Mouse (Mus musculus): ENCODE data around the gene Hmg20b. TPM values are rescaled to one million over a fixed set of nuclear protein-coding genes. Genes with fewer than 3 reads are reported as not detected.

Gene Hmg20b
- polyA plus RNA-seq, 1 experiment from 2014 or later: 86.5 TPM

- H3K27ac ChIP-seq (ENCODE audit: low read length): peak overlapping the region; percentile 72
- no peak for ATAC-seq (replicated peaks; ENCODE audit: extremely low read depth, insufficient read depth, low FRiP score)
- H3K4me3 ChIP-seq (ENCODE audit: low read length): no peak overlapping the region
- H3K36me3 ChIP-seq (ENCODE audit: control insufficient read depth, insufficient read depth): peaks cover 12% of the 10 kb centered on the region
- H3K4me2 ChIP-seq (ENCODE audit: low read depth, low read length): no peak overlapping the region
- H3K9ac ChIP-seq (ENCODE audit: low read length): peak overlapping the region; percentile 19; the same call in 1 of the 2 replicates
- no peaks in the 10 kb centered on the region for H3K9me3 ChIP-seq (replicated peaks; ENCODE audit: control insufficient read depth, low read length)
- peaks cover 23% of the 10 kb centered on the region for H3K4me1 ChIP-seq (ENCODE audit: control insufficient read depth, insufficient read depth, low read length)
- no peaks in the 10 kb centered on the region for H3K27me3 ChIP-seq (ENCODE audit: control insufficient read depth, insufficient read depth, low read length)
- 27% methylated on average over 5 of the region's 5 CpGs for WGBS
Measured at GRCm38 (mm10) chr10:81382039-81382438, 31.8 kb upstream of the Hmg20b start.

- Histone ChIP-seq H3K4me3 (ENCODE audit: low read length) (no peak overlapping the region), H3K27me3 (ENCODE audit: control insufficient read depth, insufficient read depth, low read length) (no peaks in the 10 kb centered on the region), H3K9me3 (replicated peaks; ENCODE audit: control insufficient read depth, low read length) (no peaks in the 10 kb centered on the region), H3K27ac (ENCODE audit: low read length) (no peak overlapping the region), H3K4me2 (ENCODE audit: low read depth, low read length) (no peak overlapping the region), H3K9ac (ENCODE audit: low read length) (no peak overlapping the region), H3K36me3 (ENCODE audit: control insufficient read depth, insufficient read depth) (peaks cover 4% of the 10 kb centered on the region), H3K4me1 (ENCODE audit: control insufficient read depth, insufficient read depth, low read length) (peaks cover 26% of the 10 kb centered on the region)
- ATAC-seq (replicated peaks; ENCODE audit: extremely low read depth, insufficient read depth, low FRiP score): no peak
- 83% methylated on average over 6 of the region's 6 CpGs for WGBS
Measured at GRCm38 (mm10) chr10:81379809-81380378, 29.6 kb upstream of the Hmg20b start.

- Histone ChIP-seq H3K9ac (ENCODE audit: low read length) (peak overlapping the region; percentile 73), H3K36me3 (ENCODE audit: control insufficient read depth, insufficient read depth) (peaks cover 4% of the 10 kb centered on the region), H3K4me1 (ENCODE audit: control insufficient read depth, insufficient read depth, low read length) (peaks cover 26% of the 10 kb centered on the region), H3K4me3 (ENCODE audit: low read length) (peak overlapping the region; percentile 86), H3K4me2 (ENCODE audit: low read depth, low read length) (peak overlapping the region; percentile 76), H3K27ac (ENCODE audit: low read length) (peak overlapping the region; percentile 78), H3K9me3 (replicated peaks; ENCODE audit: control insufficient read depth, low read length) (no peaks in the 10 kb centered on the region), H3K27me3 (ENCODE audit: control insufficient read depth, insufficient read depth, low read length) (no peaks in the 10 kb centered on the region)
- ATAC-seq (replicated peaks; ENCODE audit: extremely low read depth, insufficient read depth, low FRiP score): no peak
- WGBS: 62% methylated on average over 3 of the region's 3 CpGs
Measured at GRCm38 (mm10) chr10:81379183-81379553, 28.9 kb upstream of the Hmg20b start.

GRCm38 (mm10) chr10:81378553-81379182 is 28.4 kb upstream of the Hmg20b start:
- no peaks in the 10 kb centered on the region for H3K27me3 ChIP-seq (ENCODE audit: control insufficient read depth, insufficient read depth, low read length)
- H3K27ac ChIP-seq (ENCODE audit: low read length): peak overlapping the region; percentile 78
- peak; percentile 94 for ATAC-seq (replicated peaks; ENCODE audit: extremely low read depth, insufficient read depth, low FRiP score)
- H3K4me1 ChIP-seq (ENCODE audit: control insufficient read depth, insufficient read depth, low read length): peaks cover 26% of the 10 kb centered on the region
- under 1% methylated on average over 46 of the region's 46 CpGs for WGBS
- peak overlapping the region; percentile 86 for H3K4me3 ChIP-seq (ENCODE audit: low read length)
- H3K36me3 ChIP-seq (ENCODE audit: control insufficient read depth, insufficient read depth): peaks cover 6% of the 10 kb centered on the region
- no peaks in the 10 kb centered on the region for H3K9me3 ChIP-seq (replicated peaks; ENCODE audit: control insufficient read depth, low read length)
- H3K4me2 ChIP-seq (ENCODE audit: low read depth, low read length): peak overlapping the region; percentile 76
- peak overlapping the region; percentile 73 for H3K9ac ChIP-seq (ENCODE audit: low read length)

- H3K4me1 ChIP-seq (ENCODE audit: control insufficient read depth, insufficient read depth, low read length): peaks cover 26% of the 10 kb centered on the region
- H3K9ac ChIP-seq (ENCODE audit: low read length): peak within 1 kb of the TSS; percentile 95
- under 1% methylated on average over 55 of the region's 59 CpGs for WGBS
- H3K27ac ChIP-seq (ENCODE audit: low read length): peak within 1 kb of the TSS; percentile 78
- no peaks in the 10 kb centered on the region for H3K9me3 ChIP-seq (replicated peaks; ENCODE audit: control insufficient read depth, low read length)
- ATAC-seq (replicated peaks; ENCODE audit: extremely low read depth, insufficient read depth, low FRiP score): no peak; the same call in 1 of the 2 replicates
- H3K36me3 ChIP-seq (ENCODE audit: control insufficient read depth, insufficient read depth): peaks cover 7% of the 10 kb centered on the region
- H3K4me3 ChIP-seq (ENCODE audit: low read length): peak within 1 kb of the TSS; percentile 86
- no peaks in the 10 kb centered on the region for H3K27me3 ChIP-seq (ENCODE audit: control insufficient read depth, insufficient read depth, low read length)
- H3K4me2 ChIP-seq (ENCODE audit: low read depth, low read length): peak within 1 kb of the TSS; percentile 82
Measured at GRCm38 (mm10) chr10:81377793-81378552, 27.7 kb upstream of the Hmg20b start, which contains the start of gene Fzr1. Gene Fzr1, minus strand, starts transcription at chr10:81378516.

- peak overlapping the region; percentile 95 for H3K9ac ChIP-seq (ENCODE audit: low read length)
- ATAC-seq (replicated peaks; ENCODE audit: extremely low read depth, insufficient read depth, low FRiP score): no peak
- H3K9me3 ChIP-seq (replicated peaks; ENCODE audit: control insufficient read depth, low read length): no peaks in the 10 kb centered on the region
- peak overlapping the region; percentile 82 for H3K4me2 ChIP-seq (ENCODE audit: low read depth, low read length)
- WGBS: 45% methylated on average over 2 of the region's 2 CpGs
- peak overlapping the region; percentile 86 for H3K4me3 ChIP-seq (ENCODE audit: low read length)
- no peaks in the 10 kb centered on the region for H3K27me3 ChIP-seq (ENCODE audit: control insufficient read depth, insufficient read depth, low read length)
- peaks cover 7% of the 10 kb centered on the region for H3K36me3 ChIP-seq (ENCODE audit: control insufficient read depth, insufficient read depth)
- peak overlapping the region; percentile 17 for H3K27ac ChIP-seq (ENCODE audit: low read length)
- H3K4me1 ChIP-seq (ENCODE audit: control insufficient read depth, insufficient read depth, low read length): peaks cover 23% of the 10 kb centered on the region
Measured at GRCm38 (mm10) chr10:81377362-81377664, 27.0 kb upstream of the Hmg20b start.

- ATAC-seq (replicated peaks; ENCODE audit: extremely low read depth, insufficient read depth, low FRiP score): no peak
- peaks cover 18% of the 10 kb centered on the region for H3K4me1 ChIP-seq (ENCODE audit: control insufficient read depth, insufficient read depth, low read length)
- H3K9ac ChIP-seq (ENCODE audit: low read length): peak overlapping the region; percentile 95
- H3K4me2 ChIP-seq (ENCODE audit: low read depth, low read length): peak overlapping the region; percentile 82
- H3K9me3 ChIP-seq (replicated peaks; ENCODE audit: control insufficient read depth, low read length): no peaks in the 10 kb centered on the region
- no peaks in the 10 kb centered on the region for H3K27me3 ChIP-seq (ENCODE audit: control insufficient read depth, insufficient read depth, low read length)
- H3K36me3 ChIP-seq (ENCODE audit: control insufficient read depth, insufficient read depth): peaks cover 7% of the 10 kb centered on the region
- peak overlapping the region; percentile 36 for H3K27ac ChIP-seq (ENCODE audit: low read length)
- 35% methylated on average over 6 of the region's 6 CpGs for WGBS
- peak overlapping the region; percentile 86 for H3K4me3 ChIP-seq (ENCODE audit: low read length)
Measured at GRCm38 (mm10) chr10:81376561-81377361, 26.5 kb upstream of the Hmg20b start.

GRCm38 (mm10) chr10:81375322-81375721 is 25.0 kb upstream of the Hmg20b start:
- no peak for ATAC-seq (replicated peaks; ENCODE audit: extremely low read depth, insufficient read depth, low FRiP score)
- 91% methylated on average over 10 of the region's 10 CpGs for WGBS
- Histone ChIP-seq H3K4me1 (ENCODE audit: control insufficient read depth, insufficient read depth, low read length) (peaks cover 18% of the 10 kb centered on the region), H3K27ac (ENCODE audit: low read length) (no peak overlapping the region), H3K27me3 (ENCODE audit: control insufficient read depth, insufficient read depth, low read length) (no peaks in the 10 kb centered on the region), H3K4me3 (ENCODE audit: low read length) (no peak overlapping the region), H3K9ac (ENCODE audit: low read length) (no peak overlapping the region), H3K4me2 (ENCODE audit: low read depth, low read length) (no peak overlapping the region), H3K9me3 (replicated peaks; ENCODE audit: control insufficient read depth, low read length) (no peaks in the 10 kb centered on the region), H3K36me3 (ENCODE audit: control insufficient read depth, insufficient read depth) (peaks cover 13% of the 10 kb centered on the region)
